Mouse (Mus musculus) heart, embryonic 14.5 days (tissue): Measurements from ENCODE around the gene Agpat2. TPM values are rescaled to one million over a fixed set of nuclear protein-coding genes. Genes with fewer than 3 reads are reported as not detected.

Source experiments
- ATAC-seq: fragments of 200-750 bp; cut with Nextera tagmentation; 2 replicates; pipeline ENCODE4 v1.8.0; 2017; ENCODE audit warnings: low read depth, moderate TSS enrichment; ENCODE audit not compliant: insufficient number of reproducible peaks, insufficient read depth, low FRiP score
- H3K27ac ChIP-seq, 2 experiments: fragments of 200-500 bp in 1 of 2; fragments of 300-500 bp in 1 of 2; sonication (generic) in 1 of 2; replicated peaks in 1 of 2; 2 replicates each; pipeline ENCODE4 v1.5.1; 2012 to 2014; ENCODE audit warnings: low read depth in 2 of 2, low read length in 2 of 2, control low read depth in 1 of 2, mild to moderate bottlenecking in 1 of 2, mixed read lengths in 1 of 2; ENCODE audit not compliant: control insufficient read depth in 1 of 2, insufficient read depth in 1 of 2
- H3K27me3 ChIP-seq: fragments of 300-500 bp; sonication (generic); 2 replicates; pipeline ENCODE4 v1.6.1; 2014; ENCODE audit warnings: mild to moderate bottlenecking, low read length, control low read depth; ENCODE audit not compliant: control insufficient read depth, insufficient read depth
- H3K36me3 ChIP-seq: fragments of 300-500 bp; sonication (generic); 2 replicates; pipeline ENCODE4 v1.6.1; 2014; ENCODE audit warnings: mild to moderate bottlenecking, control low read depth, low read length, mixed read lengths; ENCODE audit not compliant: control insufficient read depth, insufficient read depth
- H3K4me1 ChIP-seq, 2 experiments: fragments of 200-500 bp in 1 of 2; fragments of 300-500 bp in 1 of 2; sonication (generic) in 1 of 2; 2 replicates each; pipeline ENCODE4 v1.6.1; 2012 to 2014; ENCODE audit warnings: low read length in 2 of 2, control low read depth in 1 of 2, mixed read lengths in 1 of 2; ENCODE audit not compliant: control insufficient read depth in 2 of 2, insufficient read depth in 2 of 2
- H3K4me2 ChIP-seq: fragments of 300-500 bp; sonication (generic); 2 replicates; pipeline ENCODE4 v1.6.1; 2014; ENCODE audit warnings: mild to moderate bottlenecking, low read length
- H3K4me3 ChIP-seq, 2 experiments: fragments of 200-500 bp in 1 of 2; fragments of 300-500 bp in 1 of 2; sonication (generic) in 1 of 2; 2 replicates each; pipeline ENCODE4 v1.5.1; 2012 to 2014; ENCODE audit warnings: low read length in 2 of 2, mild to moderate bottlenecking in 2 of 2, control low read depth in 1 of 2, low read depth in 1 of 2, moderate library complexity in 1 of 2; ENCODE audit not compliant: control insufficient read depth in 1 of 2, insufficient read depth in 1 of 2
- H3K9ac ChIP-seq: fragments of 300-500 bp; sonication (generic); 2 replicates; pipeline ENCODE4 v1.6.1; 2014; ENCODE audit warnings: mild to moderate bottlenecking, low read length
- H3K9me3 ChIP-seq: fragments of 300-500 bp; sonication (generic); 2 replicates; pipeline ENCODE4 v1.6.1; 2016; ENCODE audit warnings: low read length, control low read depth; ENCODE audit not compliant: control insufficient read depth
- WGBS: fragments of 180-500 bp; shearing (Covaris S2); extraction: QIAGEN DNeasy Blood & Tissue Kit; methylation state at CpG from one replicate; pipeline ENCODE4 v1.1.7; 2014; 5-methylcytosine and 5-hydroxymethylcytosine counted together
- polyA plus RNA-seq: library from polyadenylated mRNA; unstranded; fragments of >200 nt; fragmentation: Nextera tagmentation; extraction: Ambion mirVana; gene quantifications from 2 replicates; pipeline ENCODE4 v1.2.1, GENCODE M21; 2014

The Agpat2 gene
- polyA plus RNA-seq, 1 experiment from 2014 or later = 24.7 TPM

DNA sequence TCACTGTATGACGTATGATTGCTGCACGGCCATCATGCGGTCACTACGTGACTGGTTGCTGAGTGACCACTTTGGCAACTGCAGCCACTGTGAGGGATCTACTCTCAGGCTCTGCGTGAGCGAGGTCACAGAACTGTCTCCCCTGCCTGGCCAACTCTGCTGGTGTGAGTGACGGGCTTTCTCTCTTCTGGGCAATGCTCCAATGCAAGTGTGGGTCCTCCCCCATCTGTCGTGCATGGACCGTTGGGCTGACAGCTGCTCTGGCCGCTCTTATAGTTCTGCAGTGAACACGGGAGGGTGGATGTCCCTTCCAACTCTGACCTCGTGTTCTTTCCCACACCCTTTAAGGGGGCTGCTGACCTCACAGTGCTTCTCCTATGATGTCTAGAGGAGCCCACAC lies 30.8 kb downstream of the Agpat2 start:
- peak overlapping the region; percentile 48 for H3K9ac ChIP-seq
- H3K4me1 ChIP-seq = peaks cover 46 to 55% of the 10 kb centered on the region in 2 experiments
- no peak for ATAC-seq
- peak overlapping the region; percentile 81 to 86 for H3K27ac ChIP-seq
- H3K4me3 ChIP-seq = no peak overlapping the region
- H3K9me3 ChIP-seq = no peaks in the 10 kb centered on the region
- peak overlapping the region; percentile 45 for H3K4me2 ChIP-seq
- 21% methylated on average over 12 of the region's 12 CpGs for WGBS
- H3K36me3 ChIP-seq = no peaks in the 10 kb centered on the region
- H3K27me3 ChIP-seq = no peaks in the 10 kb centered on the region

GRCm38 (mm10) chr2:26571826-26572225 lies 32.4 kb downstream of the Agpat2 start:
- Histone ChIP-seq H3K27me3 (no peaks in the 10 kb centered on the region), H3K4me2 (peak overlapping the region; percentile 32), H3K9ac (peak overlapping the region; percentile 48), H3K4me1 (peaks cover 43 to 50% of the 10 kb centered on the region in 2 experiments), H3K4me3 (peak overlapping the region in 1 of 2 experiments; percentile 5; a peak in 1 of 4 replicates), H3K36me3 (no peaks in the 10 kb centered on the region), H3K27ac (peak overlapping the region; percentile 81 to 86), H3K9me3 (no peaks in the 10 kb centered on the region)
- WGBS = 23% methylated on average over 5 of the region's 5 CpGs
- peak; percentile 70 for ATAC-seq

GRCm38 (mm10) chr2:26571400-26571799 lies 32.8 kb downstream of the Agpat2 start:
- peaks cover 40 to 49% of the 10 kb centered on the region in 2 experiments for H3K4me1 ChIP-seq
- no peaks in the 10 kb centered on the region for H3K27me3 ChIP-seq
- H3K36me3 ChIP-seq = no peaks in the 10 kb centered on the region
- ATAC-seq = peak; percentile 19
- peak overlapping the region; percentile 32 for H3K4me2 ChIP-seq
- peak overlapping the region in 1 of 2 experiments; percentile 5; a peak in 1 of 4 replicates for H3K4me3 ChIP-seq
- peak overlapping the region; percentile 81 to 86 for H3K27ac ChIP-seq
- H3K9me3 ChIP-seq = no peaks in the 10 kb centered on the region
- peak overlapping the region; percentile 48 for H3K9ac ChIP-seq
- 47% methylated on average over 9 of the region's 9 CpGs for WGBS

DNA sequence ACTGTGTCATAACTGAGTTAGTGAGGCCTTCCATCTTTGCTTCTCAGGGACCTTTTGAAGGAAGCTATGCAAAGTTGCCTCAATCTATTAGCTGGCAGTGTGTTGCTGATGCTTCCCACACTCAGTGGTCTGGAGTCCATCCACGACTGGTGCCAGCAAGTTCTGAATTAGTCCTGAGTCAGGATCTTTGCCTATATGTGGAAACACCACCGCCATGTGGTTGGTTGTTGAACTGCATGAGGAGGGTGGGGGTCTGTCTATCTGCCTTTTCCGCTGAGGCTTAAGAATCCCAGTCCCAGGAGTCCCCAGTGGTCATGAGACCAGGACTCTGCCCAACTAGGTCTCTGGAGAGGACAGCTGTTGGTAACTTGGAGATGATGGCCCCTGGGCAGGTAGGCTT lies 34.2 kb downstream of the Agpat2 start:
- WGBS = 16% methylated on average over 3 of the region's 3 CpGs
- Histone ChIP-seq H3K9me3 (no peaks in the 10 kb centered on the region), H3K27me3 (no peaks in the 10 kb centered on the region), H3K4me3 (no peak overlapping the region), H3K36me3 (no peaks in the 10 kb centered on the region), H3K9ac (no peak overlapping the region), H3K4me1 (peaks cover 32 to 41% of the 10 kb centered on the region in 2 experiments), H3K27ac (peak overlapping the region; percentile 42 to 86), H3K4me2 (no peak overlapping the region)
- no peak for ATAC-seq

DNA sequence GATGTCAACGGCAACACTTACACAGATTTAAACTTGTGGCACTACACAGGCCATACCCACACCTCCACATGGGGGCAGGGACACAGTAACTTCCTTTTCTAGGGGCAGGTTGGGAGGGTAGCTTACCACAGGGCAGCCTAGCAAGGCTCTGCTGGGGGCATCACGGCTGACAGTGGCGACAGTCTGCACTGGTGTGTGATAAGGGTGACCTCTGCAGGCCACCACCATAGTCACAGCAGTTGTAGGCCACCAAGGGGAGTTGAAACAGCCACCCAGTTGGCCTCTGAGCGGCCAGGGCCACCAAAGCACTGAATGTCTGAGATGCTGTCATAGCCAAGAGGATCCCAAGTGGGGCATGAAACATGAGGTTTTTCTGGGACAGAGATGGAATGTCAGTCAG lies 38.0 kb downstream of the Agpat2 start:
- H3K27me3 ChIP-seq = no peaks in the 10 kb centered on the region
- 9% methylated on average over 4 of the region's 4 CpGs for WGBS
- no peak for ATAC-seq

GRCm38 (mm10) chr2:26561351-26562016 lies 42.7 kb downstream of the Agpat2 start:
- Histone ChIP-seq H3K27me3 (no peaks in the 10 kb centered on the region), H3K4me3 (no peak overlapping the region), H3K9ac (no peak overlapping the region), H3K4me2 (no peak overlapping the region), H3K9me3 (no peaks in the 10 kb centered on the region), H3K36me3 (no peaks in the 10 kb centered on the region), H3K4me1 (peaks cover 9 to 13% of the 10 kb centered on the region in 2 experiments), H3K27ac (no peak overlapping the region)
- WGBS = 45% methylated on average over 6 of the region's 6 CpGs
- no peak for ATAC-seq

More for the DNA sequence above, 38.0 kb downstream of the Agpat2 start:
- no peak overlapping the region for H3K9ac ChIP-seq
- no peak overlapping the region for H3K4me3 ChIP-seq
- no peak overlapping the region for H3K27ac ChIP-seq
- no peaks in the 10 kb centered on the region for H3K9me3 ChIP-seq
- H3K36me3 ChIP-seq = no peaks in the 10 kb centered on the region
- H3K4me2 ChIP-seq = no peak overlapping the region
- H3K4me1 ChIP-seq = peaks cover 5 to 6% of the 10 kb centered on the region in 2 experiments; a peak in 3 of 4 replicates

DNA sequence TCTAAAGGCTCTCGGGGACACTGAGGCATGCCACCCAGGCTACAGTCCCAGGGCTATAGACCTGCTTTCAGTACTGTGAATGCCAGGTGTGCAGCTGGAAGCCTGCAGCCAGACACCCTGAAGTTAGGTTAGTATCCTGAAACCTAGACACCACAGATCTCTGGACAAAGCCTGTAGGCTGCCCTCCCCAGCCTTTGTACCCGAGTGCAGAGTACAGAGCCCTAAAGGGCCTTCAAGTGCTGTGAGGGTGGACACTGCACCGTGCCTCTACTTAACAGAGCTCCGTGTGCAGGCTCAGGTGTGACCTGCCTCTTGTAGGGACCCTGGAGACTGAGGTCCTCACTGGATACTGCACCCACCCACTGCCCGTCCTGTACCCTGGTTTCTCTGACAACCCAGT lies 43.7 kb downstream of the Agpat2 start:
- no peak overlapping the region for H3K9ac ChIP-seq
- no peaks in the 10 kb centered on the region for H3K9me3 ChIP-seq
- H3K4me2 ChIP-seq = no peak overlapping the region
- 78% methylated on average over 5 of the region's 5 CpGs for WGBS
- H3K27ac ChIP-seq = no peak overlapping the region
- no peak for ATAC-seq
- no peaks in the 10 kb centered on the region for H3K36me3 ChIP-seq
- no peak overlapping the region for H3K4me3 ChIP-seq
- H3K27me3 ChIP-seq = no peaks in the 10 kb centered on the region
- H3K4me1 ChIP-seq = peaks cover 10 to 16% of the 10 kb centered on the region in 2 experiments
